ENCODE assay signal across 19 mouse cellular contexts in the genomic region with DNA sequence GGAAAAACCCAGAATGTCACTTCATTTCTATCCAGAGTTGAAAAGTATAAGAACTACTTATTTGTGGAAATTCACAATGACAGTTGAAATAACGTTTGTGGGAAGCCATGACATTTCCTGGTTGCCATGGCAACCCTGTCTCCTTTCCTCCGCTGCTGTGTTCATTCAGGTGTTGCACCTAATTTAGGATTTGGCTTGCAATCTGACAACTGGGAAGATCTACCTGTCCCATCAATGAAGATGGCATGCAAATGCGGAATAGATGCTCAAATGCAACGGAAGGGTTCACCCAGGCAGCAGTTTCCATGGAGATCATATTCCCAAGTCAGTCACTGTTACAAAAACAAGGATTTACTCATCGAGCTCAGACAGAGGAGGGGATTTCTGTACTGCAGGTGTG.
A peak's percentile ranks its signal among the peaks of the same experiment; 100 is the strongest.
DNase-seq lines count a peak whose midpoint lies in the region; ATAC-seq lines count a peak whose summit lies in the region.
"Had no signal": no experiment of that assay in that cellular context is flagged by ENCODE, and none has a peak within 500 bp of the region (broad histone marks: within the 10 kb centered on the region; RNA-seq: fewer than 3 reads in every experiment).

No protein-coding gene starts in this region.

- no peaks in the 10 kb centered on the region for H3K36me3 ChIP-seq in forebrain, embryonic 15.5 days
- H3K36me3 ChIP-seq in forebrain, embryonic 11.5 days (ENCODE audit: control insufficient read depth, insufficient read depth, low read length), result no peaks in the 10 kb centered on the region
- H3K36me3 ChIP-seq in midbrain, embryonic 14.5 days (ENCODE audit: control insufficient read depth, insufficient read depth, low read length), result no peaks in the 10 kb centered on the region
- H3K36me3 ChIP-seq in midbrain, embryonic 10.5 days, result no peaks in the 10 kb centered on the region
- H3K36me3 ChIP-seq: embryonic facial prominence, embryonic 12.5 days; limb, embryonic 15.5 days had no signal

- no peak overlapping the region for H3K27ac ChIP-seq in forebrain, embryonic 15.5 days (replicated peaks)
- no peak overlapping the region for H3K27ac ChIP-seq in forebrain, embryonic 11.5 days (ENCODE audit: low read depth, low read length)
- H3K27ac ChIP-seq in midbrain, embryonic 14.5 days (replicated peaks; ENCODE audit: low read depth, low read length), result peak overlapping the region; percentile 64; the same call in 1 of the 2 replicates
- no peak overlapping the region for H3K27ac ChIP-seq in midbrain, embryonic 10.5 days (replicated peaks)
- H3K27ac ChIP-seq: embryonic facial prominence, embryonic 12.5 days; limb, embryonic 15.5 days; stomach, postnatal 0 days had no signal

- no peak overlapping the region for H3K4me2 ChIP-seq in forebrain, embryonic 15.5 days (replicated peaks)
- no peak overlapping the region for H3K4me2 ChIP-seq in forebrain, embryonic 11.5 days (ENCODE audit: low read depth, low read length, severe bottlenecking)
- 0 out of 2 replicates have a peak overlapping the region, but pooled peaks have one; percentile 6 for H3K4me2 ChIP-seq in midbrain, embryonic 14.5 days (ENCODE audit: low read length)
- H3K4me2 ChIP-seq: embryonic facial prominence, embryonic 12.5 days; limb, embryonic 15.5 days had no signal

- no peak overlapping the region for H3K9ac ChIP-seq in forebrain, embryonic 15.5 days (replicated peaks)
- H3K9ac ChIP-seq in forebrain, embryonic 11.5 days (ENCODE audit: low read length), result no peak overlapping the region
- H3K9ac ChIP-seq in midbrain, embryonic 14.5 days (replicated peaks; ENCODE audit: low read length), result no peak overlapping the region
- H3K9ac ChIP-seq: embryonic facial prominence, embryonic 12.5 days; limb, embryonic 15.5 days had no signal

- no peaks in the 10 kb centered on the region for H3K4me1 ChIP-seq in forebrain, embryonic 15.5 days
- H3K4me1 ChIP-seq in forebrain, embryonic 11.5 days (replicated peaks; ENCODE audit: control insufficient read depth, insufficient read depth, low read length), result no peaks in the 10 kb centered on the region
- peaks cover 7% of the 10 kb centered on the region; the same call in 1 of the 2 replicates for H3K4me1 ChIP-seq in midbrain, embryonic 14.5 days (ENCODE audit: control insufficient read depth, insufficient read depth, low read length)
- no peaks in the 10 kb centered on the region for H3K4me1 ChIP-seq in midbrain, embryonic 10.5 days
- H3K4me1 ChIP-seq: embryonic facial prominence, embryonic 12.5 days; limb, embryonic 15.5 days had no signal

- no peaks in the 10 kb centered on the region for H3K9me3 ChIP-seq in forebrain, embryonic 15.5 days
- H3K9me3 ChIP-seq in forebrain, embryonic 11.5 days (ENCODE audit: control insufficient read depth, low read length), result no peaks in the 10 kb centered on the region
- H3K9me3 ChIP-seq in midbrain, embryonic 14.5 days (ENCODE audit: control insufficient read depth, low read length), result no peaks in the 10 kb centered on the region
- 0 out of 2 replicates have a peak, but pooled peaks cover 4% of the 10 kb centered on the region for H3K9me3 ChIP-seq in midbrain, embryonic 10.5 days (replicated peaks)
- H3K9me3 ChIP-seq: embryonic facial prominence, embryonic 12.5 days; limb, embryonic 15.5 days had no signal

- no peaks in the 10 kb centered on the region for H3K27me3 ChIP-seq in forebrain, embryonic 15.5 days
- H3K27me3 ChIP-seq in forebrain, embryonic 11.5 days (ENCODE audit: control insufficient read depth, insufficient read depth, low read length), result no peaks in the 10 kb centered on the region
- no peaks in the 10 kb centered on the region for H3K27me3 ChIP-seq in midbrain, embryonic 14.5 days (ENCODE audit: control insufficient read depth, insufficient read depth, low read length)
- no peaks in the 10 kb centered on the region for H3K27me3 ChIP-seq in midbrain, embryonic 10.5 days (ENCODE audit: low read depth, poor library complexity, severe bottlenecking)
- H3K27me3 ChIP-seq: embryonic facial prominence, embryonic 12.5 days; limb, embryonic 15.5 days had no signal

- no peak overlapping the region for H3K4me3 ChIP-seq in forebrain, embryonic 15.5 days
- no peak overlapping the region for H3K4me3 ChIP-seq in forebrain, embryonic 11.5 days (ENCODE audit: low read depth, low read length)
- no peak overlapping the region for H3K4me3 ChIP-seq in midbrain, embryonic 14.5 days (replicated peaks; ENCODE audit: low read depth, low read length)
- no peak overlapping the region for H3K4me3 ChIP-seq in midbrain, embryonic 10.5 days
- H3K4me3 ChIP-seq: embryonic facial prominence, embryonic 12.5 days; limb, embryonic 15.5 days; myocyte had no signal

- 61% methylated on average over 5 of the region's 5 CpGs for WGBS in forebrain, embryonic 15.5 days
- WGBS in forebrain, embryonic 11.5 days, result 79% methylated on average over 5 of the region's 5 CpGs
- 49% methylated on average over 5 of the region's 5 CpGs for WGBS in midbrain, embryonic 14.5 days
- WGBS in midbrain, embryonic 10.5 days, result 82% methylated on average over 5 of the region's 5 CpGs

- 0 out of 2 replicates have a peak, but pooled peaks have one; percentile 41 for ATAC-seq in forebrain, embryonic 15.5 days (replicated peaks)
- no peak for ATAC-seq in forebrain, embryonic 11.5 days (replicated peaks; ENCODE audit: low FRiP score)
- no peak for ATAC-seq in midbrain, embryonic 14.5 days (ENCODE audit: low FRiP score, low TSS enrichment)
- ATAC-seq in megakaryocyte-erythroid progenitor cell, adult 5-6 weeks (replicated peaks; ENCODE audit: low FRiP score, low TSS enrichment, poor library complexity, severe bottlenecking), result no peak
- ATAC-seq: inflammation-experienced regulatory T-cells, adult 6 months had no signal

- no peak for DNase-seq in forebrain, embryonic 11.5 days (ENCODE audit: low spot score)
- peak; percentile 80 for DNase-seq in midbrain, embryonic 14.5 days
- DNase-seq in midbrain, embryonic 10.5 days (ENCODE audit: low spot score), result no peak
- DNase-seq in layer of hippocampus, postnatal 10 days (ENCODE audit: low spot score in 2 of 2), result peak; percentile 16 to 22
- DNase-seq in thymus, postnatal 14 days, result peak; percentile 61
- no peak for DNase-seq in lung, postnatal 25 days (ENCODE audit: low spot score)
- DNase-seq: adrenal gland, adult 2 months; B cell, adult 2 months; cerebellum, adult 2 months; heart, adult 18-20 months; kidney, postnatal 25 days; lung, postnatal 14 days had no signal

Comparison
In these comparisons a context has a peak if more than half of its experiments do, and no peak if none do; other contexts are left out.
1. DNase-seq: peak in midbrain, embryonic 14.5 days (single experiment), layer of hippocampus, postnatal 10 days (2 of 2) and thymus, postnatal 14 days (single experiment); none in forebrain, embryonic 11.5 days (single experiment), midbrain, embryonic 10.5 days (single experiment) and lung, postnatal 25 days (single experiment).